Mouse (Mus musculus) left cerebral cortex, postnatal 4 days (tissue): ENCODE measurements around the gene Anks1. TPM values are rescaled to one million over a fixed set of nuclear protein-coding genes. Genes with fewer than 3 reads are reported as not detected.
A peak's percentile ranks its signal among the peaks of the same experiment; 100 is the strongest.

ENCODE experiments used
- DNase-seq: peaks from one replicate; pipeline ENCODE4 v3.0.0-alpha.2; 2022
- intact Hi-C: fragments of 180-260 bp; cut with DNase I; formaldehyde crosslinking; loops from one replicate; pipeline ENCODE4 v1.15.1; 2025
- total RNA-seq, 2 experiments: library from RNA; stranded (reverse); gene quantifications; 2 replicates each; pipeline ENCODE4 v1.2.3; 2021

Gene Anks1
- total RNA-seq, 2 experiments from 2014 or later: 45.5 to 46.5 TPM

DNA sequence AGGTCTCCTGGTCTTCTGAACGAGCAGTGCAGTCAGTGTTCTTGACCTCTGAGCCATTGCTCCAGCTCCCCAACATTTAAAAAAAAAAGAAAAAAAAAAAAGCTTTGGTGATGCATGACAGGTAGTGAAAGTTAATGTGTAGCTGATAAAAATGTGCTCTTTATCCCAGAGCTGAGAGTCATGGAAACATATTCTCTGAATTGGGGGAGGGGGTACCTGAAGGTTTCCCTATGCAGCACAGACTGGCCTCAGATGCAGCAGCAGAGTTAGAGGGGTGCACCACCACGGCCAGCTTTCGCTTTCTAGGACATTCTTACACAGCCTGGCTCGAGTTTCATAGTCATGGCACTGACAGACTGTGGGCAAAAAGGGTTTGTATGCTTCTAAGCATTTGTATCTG, 105.3 kb downstream of the Anks1 start:
- intact Hi-C loops: no loop called here
- DNase-seq: no peak

DNA sequence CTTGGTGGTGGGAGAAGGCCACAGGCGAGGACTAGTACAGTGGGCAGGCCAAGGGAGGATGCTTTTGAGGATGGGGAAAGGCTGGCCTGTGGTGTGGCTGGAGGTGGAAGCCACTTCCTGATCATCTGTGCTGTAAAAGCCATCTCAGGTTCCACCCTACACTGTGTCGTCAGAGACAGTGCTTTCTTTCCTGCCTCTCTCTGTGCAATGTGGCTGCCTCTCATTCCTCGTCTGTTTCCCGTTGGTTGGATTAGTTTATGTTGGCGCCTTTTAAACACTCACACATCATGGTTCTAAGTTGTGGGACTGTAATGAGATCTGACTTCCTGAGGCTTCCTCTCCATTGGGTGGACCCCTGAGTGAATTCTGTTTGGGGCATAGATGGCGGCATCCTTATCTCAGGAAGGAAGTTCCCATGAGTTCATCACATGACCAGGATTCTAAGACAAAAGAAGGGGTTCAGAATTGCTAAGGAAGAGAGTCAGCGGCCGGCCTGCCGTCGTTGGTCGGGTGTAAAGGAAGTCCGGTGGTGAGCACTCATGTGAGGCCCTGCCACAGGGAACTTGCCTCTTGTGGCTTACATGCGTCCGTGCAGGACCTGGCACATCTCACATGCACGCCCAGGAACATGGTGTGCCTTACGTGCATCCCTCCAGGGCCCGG, 106.1 kb downstream of the Anks1 start:
- no peak for DNase-seq
- intact Hi-C loops: no loop called here

DNA sequence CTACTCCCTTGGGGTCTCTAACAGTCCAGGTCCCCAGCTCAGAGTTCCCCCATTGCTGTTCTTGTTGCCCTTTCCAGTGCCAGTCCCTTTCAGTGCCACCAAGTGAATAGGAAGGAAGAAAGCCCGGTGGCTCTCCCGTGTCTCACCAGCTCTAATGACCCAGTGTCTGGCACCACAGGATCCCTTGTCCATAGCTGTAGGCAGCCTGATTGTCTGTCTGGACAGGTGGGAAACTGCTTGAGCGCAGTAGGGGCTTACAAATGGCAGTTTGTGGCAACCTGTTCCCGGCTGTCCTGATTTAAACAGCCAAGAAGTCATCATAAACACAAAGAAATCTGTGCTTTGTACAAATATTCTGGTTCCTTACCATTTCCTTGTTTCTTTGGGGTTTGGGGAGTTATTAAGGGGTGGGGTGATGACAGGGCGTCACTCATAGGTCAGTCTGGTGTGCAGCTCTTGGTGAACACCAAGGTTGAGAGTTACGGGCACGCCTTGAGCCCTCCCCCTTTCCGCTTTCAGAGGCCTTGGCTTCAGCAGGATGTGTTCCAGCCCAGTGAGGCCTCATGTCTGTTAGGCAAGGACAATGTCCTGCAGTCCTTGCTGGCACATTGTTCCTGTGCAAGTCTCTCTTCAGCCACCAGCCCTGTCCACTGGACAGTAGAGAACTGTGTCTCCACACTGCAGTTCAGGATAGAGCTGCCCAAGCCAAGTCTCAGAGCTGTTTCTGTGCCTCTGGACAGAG, 107.1 kb downstream of the Anks1 start:
- intact Hi-C loops: no loop called here
- DNase-seq: peak; percentile 49

DNA sequence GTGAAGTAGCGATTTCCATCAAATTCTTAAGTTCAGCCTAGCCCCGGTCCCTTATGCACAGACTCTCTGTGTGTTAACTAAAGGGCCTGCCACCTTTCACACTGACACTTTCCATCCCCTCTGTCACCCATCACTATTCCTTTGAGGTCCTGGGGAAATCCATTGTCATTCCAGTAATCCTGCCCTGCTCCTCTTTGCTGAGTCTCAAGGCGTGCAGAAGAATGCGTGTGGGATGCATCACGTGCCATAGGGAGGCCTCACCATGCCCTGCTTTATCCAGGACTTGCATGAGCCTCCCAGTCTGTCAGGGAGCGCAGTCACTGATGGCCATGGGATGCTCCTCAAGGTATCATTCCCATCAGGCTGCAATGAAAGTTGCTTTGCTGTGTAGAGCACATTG, 109.2 kb downstream of the Anks1 start:
- no peak for DNase-seq
- intact Hi-C loops: no loop called here

DNA sequence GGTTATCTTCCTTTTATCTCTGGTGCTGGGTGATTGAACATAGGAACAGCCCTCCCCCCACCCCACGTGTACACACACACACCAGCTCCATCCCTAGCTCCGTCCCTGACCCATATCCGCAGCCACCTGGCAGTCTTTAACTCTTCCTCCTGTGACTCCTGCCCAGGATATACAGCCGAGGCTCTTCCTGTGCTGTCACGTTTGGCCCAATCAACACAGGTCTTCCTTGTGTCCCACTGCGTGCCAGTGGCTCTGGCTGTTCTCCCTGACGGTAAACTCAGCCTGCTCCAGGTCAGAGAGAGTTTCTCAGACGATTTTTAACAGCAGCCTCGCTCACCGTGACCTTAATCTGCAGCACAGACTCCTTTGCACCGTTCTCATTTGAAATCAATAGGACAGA, 109.7 kb downstream of the Anks1 start:
- DNase-seq: no peak
- intact Hi-C loops: no loop called here

DNA sequence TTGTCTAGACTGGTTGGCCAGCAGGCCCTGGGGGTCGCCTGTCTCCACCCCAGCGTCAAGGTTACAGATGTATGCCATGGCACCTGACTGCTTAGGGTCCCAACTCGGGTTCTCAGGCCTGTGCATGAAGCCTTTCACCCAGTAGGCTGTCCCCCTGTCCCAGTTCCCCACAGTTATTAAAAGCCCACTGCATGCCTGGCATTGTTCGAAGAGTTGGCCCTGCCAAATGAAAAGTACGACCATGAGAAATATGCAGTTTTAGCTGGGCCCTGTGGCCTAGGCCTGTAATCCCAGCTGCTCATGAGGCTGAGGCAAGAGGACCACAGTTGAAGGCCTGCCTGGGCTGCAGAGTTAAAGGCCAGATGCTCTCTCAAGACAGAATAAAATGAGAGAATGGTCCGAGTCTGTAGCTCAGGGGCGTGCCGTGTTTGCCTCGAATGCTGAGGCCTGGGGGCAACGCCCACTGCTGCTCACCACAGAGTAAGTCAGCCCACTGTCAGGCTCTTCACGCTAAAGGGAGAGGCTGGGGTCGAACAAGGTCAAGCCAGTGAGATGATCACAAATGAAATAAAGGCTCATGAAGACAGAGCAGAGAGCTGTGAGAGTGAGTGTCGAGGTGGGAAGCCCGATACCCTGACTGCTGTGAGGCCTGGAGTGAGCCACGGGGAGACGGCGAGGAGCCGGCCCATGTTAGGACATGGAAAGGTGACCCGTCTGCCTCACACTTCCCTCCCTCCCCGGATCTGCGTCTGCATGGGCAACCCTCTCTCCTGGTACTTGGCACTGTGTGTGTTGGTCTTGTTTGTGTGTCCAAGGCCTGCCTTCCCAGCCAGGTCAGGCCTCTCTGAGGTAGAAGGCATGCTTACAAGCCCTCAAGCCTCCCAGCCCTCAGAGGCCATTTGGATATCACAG, 110.9 kb downstream of the Anks1 start:
- no peak for DNase-seq
- intact Hi-C loops: no loop called here

DNA sequence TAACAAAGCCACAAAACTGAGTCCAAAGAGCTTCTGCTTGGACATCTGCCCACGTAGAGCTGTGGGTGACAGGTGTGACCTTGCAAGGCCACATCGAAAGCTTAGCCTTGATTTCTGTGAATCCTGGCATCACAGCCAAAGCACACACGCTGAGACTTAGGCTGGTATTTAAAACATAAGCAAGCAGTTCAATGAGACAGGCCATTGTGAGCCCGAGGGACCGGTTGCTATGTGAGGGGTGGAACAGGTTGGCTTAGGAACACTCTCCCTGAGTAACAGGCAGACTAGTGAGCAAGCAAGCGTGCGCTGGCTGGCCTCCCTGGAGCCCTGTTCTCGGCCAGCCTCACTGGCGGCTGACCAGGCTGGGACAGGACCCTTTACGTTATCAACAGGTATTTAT, 112.8 kb downstream of the Anks1 start:
- DNase-seq: no peak
- intact Hi-C loops: no loop called here

DNA sequence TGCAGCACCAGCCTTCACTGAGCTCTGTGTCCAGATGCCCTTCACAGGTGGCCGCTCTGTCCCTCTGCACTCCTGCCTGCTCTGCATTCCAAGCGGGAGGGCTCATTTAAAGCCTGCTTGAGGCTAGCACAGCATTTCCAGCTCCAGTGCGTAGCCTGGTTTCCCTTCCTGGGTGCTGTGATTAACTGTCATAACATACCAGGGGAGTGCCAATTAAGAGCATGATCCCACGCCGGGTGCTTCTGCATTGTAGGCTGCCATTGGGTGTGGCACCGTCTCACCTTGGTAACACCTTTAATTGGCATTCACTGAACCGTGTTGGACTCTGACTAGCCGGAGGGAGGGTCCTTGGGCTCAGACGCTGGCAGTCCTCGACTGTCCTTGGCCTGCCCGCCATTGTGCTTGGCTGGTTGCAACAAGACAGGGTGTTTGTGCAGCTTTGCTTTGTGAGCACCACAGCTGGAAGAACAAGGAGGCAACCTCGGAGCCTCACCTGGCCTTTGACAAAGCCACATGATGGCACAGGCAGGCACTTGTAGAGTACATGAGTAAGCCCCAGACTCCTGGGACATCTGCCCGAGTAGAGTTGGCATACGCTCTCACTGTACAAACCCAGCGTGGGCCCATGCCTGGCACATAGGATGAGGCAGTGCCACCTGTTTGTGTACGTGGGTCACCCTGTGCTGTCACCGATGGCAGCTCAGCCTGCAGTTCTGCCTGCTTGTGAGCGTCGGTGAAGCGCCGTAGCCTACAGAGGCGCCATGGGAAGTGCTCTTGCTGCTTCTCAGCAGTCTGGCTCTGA, 113.9 kb downstream of the Anks1 start:
- peak; percentile 45 for DNase-seq

DNA sequence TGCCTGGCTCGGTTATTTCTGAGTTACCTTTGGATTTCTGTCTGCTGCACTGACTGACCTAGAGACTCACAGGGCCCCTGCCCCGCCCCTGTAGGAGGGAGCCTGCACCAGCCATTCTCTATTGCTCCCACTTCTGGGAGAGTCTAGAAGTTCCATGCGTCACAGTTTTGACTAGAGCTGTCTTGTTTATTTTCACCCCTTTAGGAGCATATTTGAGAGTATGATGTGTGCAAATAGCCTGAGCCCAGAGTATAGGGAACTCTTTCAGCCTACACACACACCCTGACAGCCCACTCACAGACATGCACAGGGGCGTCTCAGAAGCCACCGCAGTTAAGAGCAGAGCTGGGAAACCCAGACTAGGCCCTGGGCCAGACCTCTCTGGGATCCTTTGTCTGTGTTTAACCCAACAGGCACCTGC, 116.4 kb downstream of the Anks1 start:
- intact Hi-C loops: no loop called here
- DNase-seq: no peak

More for the DNA sequence above, 113.9 kb downstream of the Anks1 start:
- intact Hi-C loops: no loop called here

DNA sequence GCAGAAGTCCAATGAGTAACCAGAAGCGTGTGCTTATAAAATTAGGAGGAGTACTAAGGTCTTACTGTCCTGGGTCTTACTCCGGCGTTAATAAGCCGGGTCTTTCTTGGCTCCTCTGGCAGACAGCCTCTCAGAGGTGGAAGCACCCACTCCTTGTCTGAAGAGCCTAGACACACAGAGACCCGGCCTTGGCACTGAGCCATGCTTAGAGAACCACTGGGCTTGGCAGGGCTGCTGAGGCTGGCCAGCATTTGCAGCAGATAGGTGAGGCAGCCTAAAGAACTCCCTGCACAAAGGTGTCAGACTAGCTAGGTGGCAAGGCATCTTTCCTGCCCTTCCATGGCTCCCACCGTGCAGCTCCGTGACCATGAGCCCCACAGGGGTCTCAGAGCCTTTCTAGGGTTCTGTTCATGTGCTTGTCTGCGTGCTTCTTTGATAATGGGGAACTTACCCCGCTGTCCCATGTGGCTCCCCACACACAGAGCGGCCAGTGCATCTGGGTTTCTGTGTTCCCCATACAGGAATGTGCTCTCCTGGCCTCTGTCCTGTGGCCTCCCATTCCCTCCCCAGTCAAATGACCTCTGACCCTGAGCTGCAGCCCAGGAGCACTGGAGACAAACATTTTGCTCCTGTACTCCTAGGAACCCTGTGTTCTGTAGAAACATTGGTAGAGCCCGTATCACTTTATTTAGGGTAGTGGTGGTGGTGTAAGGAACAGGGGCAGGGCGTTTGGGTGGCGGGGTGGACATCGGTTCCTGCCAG, 117.2 kb downstream of the Anks1 start:
- peak; percentile 69 for DNase-seq
- intact Hi-C loops: no loop called here

DNA sequence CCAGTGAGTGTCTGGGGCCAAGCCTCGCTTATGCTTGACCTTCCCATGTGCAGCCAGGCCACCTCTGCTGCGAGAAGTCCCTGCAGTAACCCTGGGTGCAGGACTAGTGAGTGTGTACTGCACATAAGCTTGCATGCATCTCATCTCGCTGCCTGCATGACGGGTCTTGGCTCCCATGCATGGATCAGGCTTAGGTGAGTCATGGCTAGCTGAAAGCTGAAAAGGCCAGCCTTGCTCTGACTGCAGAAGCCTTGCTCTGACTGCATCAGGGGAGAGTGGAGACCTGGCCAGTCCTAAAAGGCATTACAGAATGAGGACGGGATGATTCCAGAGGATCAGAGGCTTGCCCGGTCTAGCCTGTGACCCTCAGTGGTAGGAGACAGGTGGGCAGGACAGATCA, 118.1 kb downstream of the Anks1 start:
- no peak for DNase-seq
- intact Hi-C loops: no loop called here

DNA sequence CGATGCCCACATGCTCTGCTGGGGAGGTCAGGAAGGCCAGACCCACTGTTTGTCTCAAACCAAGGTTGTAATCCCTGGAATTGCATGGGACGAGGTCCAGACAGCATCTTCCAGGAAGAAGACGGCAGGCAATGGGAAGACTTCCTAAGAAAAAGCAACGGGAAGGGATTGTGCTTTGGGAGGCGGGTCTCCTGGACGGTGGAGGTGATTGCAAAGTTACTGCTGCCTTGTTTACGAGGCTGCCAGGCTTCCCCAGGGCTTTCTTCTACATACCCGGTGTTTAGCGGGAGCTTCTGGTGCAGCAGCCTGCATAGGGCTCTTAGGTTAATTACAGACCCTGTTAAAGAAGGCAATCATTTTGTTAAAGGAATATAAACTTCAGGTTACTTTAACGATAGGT, 119.1 kb downstream of the Anks1 start:
- intact Hi-C loops: no loop called here
- DNase-seq: no peak

DNA sequence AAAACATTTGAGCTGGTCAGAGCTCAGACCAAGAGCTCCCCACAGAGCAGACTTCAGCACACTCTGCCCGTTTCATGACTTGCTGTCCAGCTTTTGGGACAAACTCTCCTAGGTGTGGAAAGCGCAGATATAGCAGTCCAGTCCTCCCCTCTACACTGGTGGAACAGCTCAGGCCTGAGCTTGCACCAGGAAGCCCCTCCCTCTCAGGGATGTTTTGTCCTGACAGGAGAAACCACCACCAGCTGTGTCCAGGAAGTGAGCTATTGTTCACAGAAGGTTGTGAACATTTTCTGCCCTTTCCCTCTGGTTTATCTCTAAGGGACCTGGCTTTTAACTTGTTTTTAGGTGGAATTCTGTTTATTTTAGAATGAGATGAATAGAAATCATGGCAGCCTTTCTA, 120.2 kb downstream of the Anks1 start:
- no peak for DNase-seq
- intact Hi-C loops: no loop called here

DNA sequence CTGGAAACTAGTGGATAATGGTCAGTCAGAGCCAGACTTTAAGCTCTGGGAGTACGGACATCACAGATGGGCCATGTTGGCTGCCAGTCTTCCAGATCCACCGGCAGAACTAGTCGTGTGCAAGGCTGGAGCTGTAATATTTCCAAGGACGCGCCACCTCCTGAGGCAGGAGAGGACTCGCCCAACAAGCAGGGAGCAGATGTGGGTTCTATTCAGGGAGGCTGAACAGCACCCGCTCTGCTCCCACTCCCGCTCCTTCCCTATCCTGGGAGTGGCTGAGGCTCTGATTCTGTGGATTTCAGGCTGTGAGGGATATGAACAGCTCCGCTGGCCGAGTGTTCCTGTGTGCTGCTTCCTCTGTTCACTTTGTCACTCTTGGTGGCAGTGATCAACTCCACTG, 121.3 kb downstream of the Anks1 start:
- no peak for DNase-seq
- intact Hi-C loops: no loop called here

DNA sequence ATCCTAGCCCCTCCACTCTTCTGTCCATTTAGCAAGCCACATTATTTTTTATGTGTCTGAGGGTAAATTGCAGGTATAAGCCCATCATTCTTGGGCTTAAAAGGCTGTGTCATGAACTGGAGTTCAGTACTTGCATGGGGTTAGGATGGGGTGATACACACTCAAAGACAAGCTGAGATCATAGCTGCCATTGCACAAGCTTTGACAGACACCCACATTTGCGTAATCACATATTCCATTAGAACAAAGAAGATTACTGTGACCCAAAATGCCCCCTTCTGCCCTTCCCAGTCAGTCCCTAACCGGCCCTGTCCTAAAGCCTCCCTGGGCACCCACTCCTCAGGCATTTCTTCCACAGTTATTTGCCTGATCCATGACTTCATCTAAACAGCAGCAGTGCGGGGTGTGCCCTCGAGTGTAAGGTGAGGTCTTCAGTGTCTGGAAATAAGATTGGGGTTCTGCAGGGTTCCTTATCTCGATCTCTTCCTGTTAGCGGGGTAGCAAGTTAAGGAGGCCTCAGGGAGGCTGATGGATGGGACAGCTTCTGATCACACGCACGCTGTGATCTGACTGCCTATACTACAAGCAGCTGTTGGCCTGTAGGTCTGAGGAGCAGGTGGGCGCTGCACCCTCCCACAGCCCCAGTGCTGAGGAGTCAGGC, 122.3 kb downstream of the Anks1 start:
- DNase-seq: no peak
- intact Hi-C loops: no loop called here

DNA sequence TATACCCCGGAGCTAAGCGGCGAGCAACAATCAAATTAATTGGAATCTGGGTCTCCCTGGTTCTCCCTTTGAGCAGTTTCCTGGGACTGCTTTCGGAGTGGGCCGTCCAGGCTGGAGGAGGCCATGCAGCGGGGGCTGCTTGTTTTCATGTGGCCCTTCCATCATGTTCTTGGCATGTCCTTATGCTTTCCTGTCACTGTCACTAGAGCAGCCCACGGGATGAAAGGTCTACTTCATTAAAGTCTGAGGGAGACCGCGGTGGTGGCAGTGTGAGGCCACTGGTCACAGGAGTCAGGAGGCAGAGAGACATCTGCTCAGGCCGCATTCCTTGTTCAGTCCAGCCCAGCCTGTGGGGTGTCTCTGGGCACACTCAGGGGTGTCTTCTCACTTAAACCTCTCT, 123.1 kb downstream of the Anks1 start:
- intact Hi-C loops: no loop called here
- no peak for DNase-seq

DNA sequence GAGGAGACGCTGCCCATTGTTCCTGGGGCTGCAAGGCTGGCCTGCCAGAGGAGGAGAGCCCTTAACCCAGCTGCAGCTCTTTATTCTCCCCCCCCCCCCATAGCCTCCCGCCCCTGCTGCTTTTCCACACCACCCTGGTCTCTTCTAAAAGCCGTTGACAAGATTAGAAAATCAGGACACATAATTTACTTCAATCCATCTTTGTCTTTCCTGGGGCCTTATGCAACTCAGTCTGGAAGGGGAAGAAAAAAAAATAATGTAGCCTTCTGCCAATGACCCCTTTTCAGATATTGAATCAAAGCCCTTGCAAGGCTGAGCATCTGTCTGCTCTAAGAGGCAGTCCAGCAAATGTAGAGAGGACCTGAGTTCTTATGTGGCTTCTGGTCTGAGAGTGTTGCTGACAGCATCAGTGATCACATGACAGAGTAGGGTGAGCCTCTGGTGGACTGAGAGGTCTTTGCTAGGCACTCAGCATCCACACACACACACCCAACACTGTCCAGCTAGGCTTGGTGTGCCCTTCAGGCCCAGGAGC, 124.0 kb downstream of the Anks1 start:
- no peak for DNase-seq
- intact Hi-C loops: no loop called here

DNA sequence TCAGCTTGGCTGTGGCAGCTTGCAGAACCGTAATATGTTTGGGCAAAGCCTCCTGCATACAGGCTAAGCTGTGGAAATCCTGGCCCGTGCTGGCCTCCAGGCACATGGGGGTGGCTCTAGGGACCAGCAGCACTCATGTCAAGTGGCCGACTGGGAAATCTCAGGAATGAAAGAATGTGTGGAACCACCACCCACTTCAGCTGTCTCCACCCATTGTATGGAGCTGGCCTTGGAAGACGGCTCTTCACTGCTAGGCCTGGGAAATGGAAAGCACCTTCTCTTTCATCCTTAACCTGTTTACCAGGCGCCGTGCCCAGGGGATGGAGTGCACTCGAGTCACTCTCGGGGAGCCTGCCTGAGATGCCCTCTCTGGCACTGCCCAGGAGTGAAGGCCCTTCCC, 125.9 kb downstream of the Anks1 start:
- intact Hi-C loops: no loop called here
- no peak for DNase-seq
